Mouse (Mus musculus) gastrocnemius, postnatal 10 days (tissue): Measurements from ENCODE around the gene Fga. TPM values are rescaled to one million over a fixed set of nuclear protein-coding genes. Genes with fewer than 3 reads are reported as not detected.

Source experiments
- DNase-seq: peaks from one replicate; pipeline ENCODE4 v3.0.0; 2021; ENCODE audit warnings: mixed read lengths
- long read RNA-seq, 2 experiments: library from polyadenylated mRNA; stranded (forward); transcript quantifications; one replicate each; pipeline ENCODE4 v2.0.0; 2021
- total RNA-seq, 2 experiments: library from RNA; stranded (reverse); gene quantifications; 2 replicates each; pipeline ENCODE4 v1.2.3; 2021

Gene Fga
- total RNA-seq: 1 to 10 TPM in 1 of 2 experiments, not detected in 1; 1.1 TPM
- long read RNA-seq, experiment 1: 0 reads
- long read RNA-seq, experiment 2: 0 reads

- DNase-seq: no peak
These were observed at the start of gene Fga for GRCm38 (mm10) chr3:83025475-83026301. Fga (plus strand) TSS chr3:83026076.

DNA sequence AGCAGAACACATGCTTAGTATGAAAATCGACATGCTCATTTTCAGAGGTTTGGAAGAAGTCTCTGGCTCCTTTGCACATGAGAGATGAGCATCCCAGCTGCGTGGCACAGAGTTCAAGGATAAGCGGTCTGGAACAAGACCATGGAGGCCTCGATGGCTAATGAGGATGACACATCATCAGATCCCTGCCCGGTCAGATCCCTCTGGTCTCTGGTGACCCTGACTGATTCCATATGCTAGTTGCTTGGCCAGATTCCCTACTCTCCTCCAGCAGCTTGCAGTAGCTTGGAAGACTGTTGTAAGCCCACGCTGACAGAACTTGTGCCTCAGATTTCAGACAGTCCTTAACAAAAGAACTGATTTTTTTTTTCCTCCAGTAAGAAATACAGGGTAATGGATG, 45.1 kb upstream of the Fga start:
- DNase-seq: peak; percentile 34

GRCm38 (mm10) chr3:82981861-82982260, 44.0 kb upstream of the Fga start:
- no peak for DNase-seq

DNA sequence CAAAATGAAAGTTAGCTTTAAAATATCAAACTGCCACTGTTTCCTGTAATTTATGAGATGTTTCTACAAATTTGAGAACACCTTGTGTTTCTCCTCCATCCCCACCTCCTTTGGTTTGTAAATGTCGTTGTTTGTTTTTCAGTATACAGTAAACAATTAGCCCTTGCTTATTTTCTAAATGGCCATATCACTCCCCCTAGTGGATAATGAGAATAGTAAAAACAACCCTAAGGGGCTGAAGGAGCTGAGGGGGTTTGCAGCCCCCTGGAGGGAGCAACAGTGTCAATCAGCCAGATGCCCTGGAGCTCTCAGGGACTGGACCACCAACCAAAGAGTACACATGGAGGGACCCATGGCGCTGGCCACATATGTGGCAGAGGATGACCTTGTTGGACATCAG, 41.0 kb upstream of the Fga start:
- DNase-seq: no peak

DNA sequence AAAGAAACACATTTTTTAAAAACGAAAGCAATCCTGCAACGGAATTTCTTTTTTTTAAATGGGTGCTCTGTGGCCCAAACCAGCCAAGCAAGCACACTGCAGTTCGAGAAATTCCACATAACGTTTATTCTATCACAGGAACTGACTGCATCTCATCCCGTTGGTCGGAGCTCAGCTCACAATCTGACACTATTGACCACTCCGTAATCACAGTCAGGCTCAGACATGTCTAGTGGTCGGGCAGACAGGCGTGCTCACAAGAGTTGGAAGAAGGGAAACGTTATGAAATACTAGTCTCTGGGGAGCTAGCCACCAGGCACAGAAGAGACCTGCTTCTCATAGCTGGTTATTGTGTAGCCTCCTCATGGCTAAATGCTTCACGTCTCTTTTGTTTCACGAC, 33.9 kb upstream of the Fga start:
- DNase-seq: no peak

- no peak for DNase-seq
These were observed 32.9 kb upstream of the Fga start for GRCm38 (mm10) chr3:82992956-82993355.

DNA sequence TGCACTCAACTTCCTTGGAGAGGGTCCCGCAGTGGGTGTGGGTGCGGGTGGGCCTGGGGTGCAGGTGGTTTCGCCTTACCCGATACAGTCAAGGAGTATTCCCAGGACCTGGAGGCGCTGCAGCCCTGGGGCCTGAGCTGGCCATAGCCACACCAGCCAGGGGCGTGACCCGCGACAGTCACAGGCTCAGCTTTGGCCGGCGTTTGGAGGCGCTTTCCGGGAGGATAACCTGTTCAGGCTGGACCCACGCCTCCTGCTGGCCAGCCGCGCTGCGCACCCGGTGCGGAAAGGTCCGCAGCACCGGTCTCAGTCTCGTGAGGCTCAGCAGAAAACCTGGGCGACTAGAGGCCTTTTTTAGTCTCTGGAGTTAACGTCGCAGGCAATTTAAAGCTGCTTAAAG, 30.5 kb upstream of the Fga start:
- DNase-seq: peak; percentile 73

DNA sequence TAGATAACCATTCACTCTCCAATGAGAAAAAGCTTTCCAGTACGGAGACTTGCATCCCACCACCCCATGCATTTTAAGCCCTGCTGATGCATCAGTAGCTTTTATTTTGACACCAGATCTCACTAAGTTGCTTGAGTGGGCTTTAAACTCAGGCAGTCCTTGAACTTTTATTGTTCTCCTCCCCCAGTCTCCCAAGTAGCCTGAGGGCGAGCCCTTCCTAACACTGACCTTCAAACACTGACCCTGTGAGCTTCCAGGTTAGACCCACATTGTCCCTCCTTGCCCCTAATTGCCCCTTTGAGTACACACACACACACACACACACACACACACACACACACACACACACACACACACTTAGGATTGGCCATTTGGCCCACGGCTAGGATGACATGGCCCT, 29.2 kb upstream of the Fga start:
- no peak for DNase-seq

DNA sequence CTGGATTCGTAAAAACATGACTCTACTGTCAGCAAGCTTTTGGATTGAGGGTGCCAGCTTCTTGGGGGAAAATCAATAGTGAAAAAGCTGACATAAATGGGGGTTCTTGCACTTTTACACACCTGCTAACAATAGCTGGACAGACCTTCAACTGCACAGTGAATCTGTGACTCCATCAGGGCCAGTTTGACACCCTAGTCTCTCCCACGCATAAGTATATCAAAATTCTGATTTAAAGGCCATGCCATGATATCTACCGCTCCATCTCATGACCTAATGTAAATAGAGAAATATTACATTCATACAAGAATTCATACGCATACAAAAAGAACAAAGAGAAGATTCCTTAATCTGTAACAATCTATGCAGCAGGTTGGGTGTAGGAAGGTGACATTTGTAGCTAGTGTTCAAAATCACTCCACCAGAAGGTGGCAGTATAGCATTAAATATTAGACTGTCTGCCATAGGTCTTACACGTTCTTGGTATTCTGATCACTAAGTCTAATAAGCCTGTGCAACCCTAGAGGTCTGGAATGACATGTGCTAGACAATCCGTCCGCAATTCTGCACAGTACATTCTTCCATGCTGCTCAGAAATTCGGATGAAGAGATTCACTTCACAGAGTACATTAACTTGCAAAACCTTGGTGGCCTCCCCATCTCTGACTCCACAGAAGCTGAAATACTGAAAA, 27.0 kb upstream of the Fga start:
- no peak for DNase-seq

- DNase-seq: no peak
These were observed 25.9 kb upstream of the Fga start for GRCm38 (mm10) chr3:82999995-83000394.

GRCm38 (mm10) chr3:83002191-83002590, 23.7 kb upstream of the Fga start:
- peak; percentile 28 for DNase-seq

DNA sequence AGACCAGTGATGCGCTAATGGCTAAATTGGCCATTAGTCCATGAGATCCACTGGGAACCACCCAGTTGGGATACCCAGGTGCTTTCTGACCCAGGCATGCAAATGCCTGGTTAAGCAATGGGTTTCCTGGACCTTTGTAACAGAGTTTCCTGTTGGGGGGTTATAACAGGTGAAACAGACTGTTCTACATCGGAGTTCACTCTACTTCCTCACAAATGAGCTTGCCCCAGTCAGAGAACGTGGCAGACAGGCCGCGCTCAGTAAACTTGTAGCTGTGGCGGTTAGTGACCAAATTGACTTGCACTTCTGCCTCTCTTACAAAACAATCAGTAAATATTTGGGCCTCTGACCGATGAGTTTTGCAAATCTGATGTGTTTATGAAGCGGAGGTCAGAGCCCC, 22.8 kb upstream of the Fga start:
- DNase-seq: no peak

GRCm38 (mm10) chr3:83004801-83005200, 21.1 kb upstream of the Fga start:
- DNase-seq: no peak

DNA sequence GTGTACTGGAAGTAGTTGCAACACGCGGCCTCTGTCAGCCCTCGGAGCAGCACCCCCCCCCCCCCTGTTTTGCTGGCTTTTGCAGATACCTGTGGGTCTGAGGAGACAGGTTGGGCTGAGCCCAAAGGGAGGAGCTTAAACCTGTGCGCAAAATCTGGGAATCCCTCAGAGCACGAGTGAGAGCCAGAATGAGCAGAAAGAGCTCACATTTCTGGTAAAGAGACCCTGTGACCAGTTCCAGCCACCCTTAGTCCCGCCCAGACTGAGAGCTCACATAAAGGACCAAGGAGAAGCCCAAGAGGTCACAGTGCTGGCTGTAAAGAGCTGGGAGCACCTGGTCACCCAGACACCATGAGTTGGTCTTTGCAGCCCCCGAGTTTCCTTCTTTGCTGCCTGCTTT, 18.3 kb upstream of the Fga start, which contains the start of gene Fgg:
Gene Fgg (plus strand): TSS at position 168 of the 400 bp plus-strand sequence.
- no peak for DNase-seq

- DNase-seq: no peak
These were observed 15.6 kb upstream of the Fga start for GRCm38 (mm10) chr3:83010291-83010690.

- DNase-seq: no peak
These were observed 14.7 kb upstream of the Fga start for GRCm38 (mm10) chr3:83011136-83011535.

DNA sequence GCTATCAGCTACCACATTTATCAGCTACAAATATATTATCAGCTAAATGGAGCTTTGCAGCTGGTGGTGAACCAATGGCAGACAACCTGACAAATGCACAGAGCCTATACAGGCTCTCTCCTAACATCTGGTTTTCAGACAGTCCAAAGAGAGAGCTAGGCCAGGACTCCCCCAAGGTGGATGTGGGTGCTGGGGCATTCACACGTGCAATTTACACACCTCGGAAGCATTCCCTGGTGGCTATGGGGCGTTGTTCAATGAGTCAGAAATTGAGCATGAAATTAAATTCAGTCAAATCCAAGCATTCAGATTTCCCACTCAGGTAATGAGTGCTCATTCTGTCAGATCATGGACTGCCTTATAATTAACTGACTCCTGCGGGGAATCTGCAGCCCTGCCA, 14.3 kb upstream of the Fga start:
- DNase-seq: no peak

DNA sequence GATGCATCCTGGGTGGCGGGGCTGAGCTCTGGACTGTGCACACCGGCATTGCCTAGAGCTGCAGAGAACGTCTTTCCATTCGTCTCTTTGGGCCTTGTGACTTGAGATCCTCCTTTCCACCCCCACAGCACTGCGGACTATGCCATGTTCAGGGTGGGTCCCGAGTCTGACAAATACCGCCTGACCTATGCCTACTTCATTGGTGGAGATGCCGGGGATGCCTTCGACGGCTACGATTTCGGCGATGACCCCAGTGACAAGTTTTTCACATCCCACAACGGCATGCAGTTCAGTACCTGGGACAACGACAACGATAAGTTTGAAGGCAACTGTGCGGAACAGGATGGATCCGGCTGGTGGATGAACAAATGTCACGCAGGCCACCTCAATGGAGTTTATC, 13.2 kb upstream of the Fga start:
- DNase-seq: no peak

DNA sequence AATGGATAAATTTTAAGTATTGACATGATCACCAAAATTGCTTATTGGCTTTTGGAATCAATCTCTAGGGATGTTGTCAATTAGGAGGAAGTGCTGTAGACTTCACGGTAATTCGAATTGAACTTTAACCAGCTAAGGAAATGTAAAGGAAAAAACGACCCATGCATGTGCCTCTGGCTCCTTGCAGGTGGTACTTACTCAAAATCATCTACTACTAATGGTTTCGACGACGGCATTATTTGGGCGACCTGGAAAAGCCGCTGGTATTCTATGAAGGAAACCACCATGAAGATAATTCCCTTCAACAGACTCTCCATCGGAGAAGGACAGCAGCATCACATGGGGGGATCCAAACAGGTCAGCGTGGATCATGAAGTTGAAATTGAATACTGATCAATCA, 11.9 kb upstream of the Fga start:
- DNase-seq: no peak

DNA sequence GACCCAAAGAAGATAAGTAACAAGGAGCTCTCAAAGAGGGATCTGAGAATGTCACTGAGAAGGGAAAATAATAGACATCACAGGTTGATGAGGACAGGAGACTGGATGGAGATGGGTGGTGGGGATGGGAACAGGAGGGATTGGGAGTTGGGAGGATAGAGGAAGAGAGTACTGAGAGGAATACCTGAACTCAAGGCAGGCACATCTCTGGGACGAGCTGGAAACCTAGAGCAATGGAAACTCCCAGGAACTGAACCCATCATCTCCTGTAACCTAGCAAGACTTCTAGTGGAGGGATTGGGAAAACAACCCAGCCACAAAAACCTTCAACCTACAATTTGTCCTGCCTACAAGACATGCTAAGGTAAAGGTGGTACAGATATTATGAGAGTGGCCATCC, 9.6 kb upstream of the Fga start:
- DNase-seq: no peak

DNA sequence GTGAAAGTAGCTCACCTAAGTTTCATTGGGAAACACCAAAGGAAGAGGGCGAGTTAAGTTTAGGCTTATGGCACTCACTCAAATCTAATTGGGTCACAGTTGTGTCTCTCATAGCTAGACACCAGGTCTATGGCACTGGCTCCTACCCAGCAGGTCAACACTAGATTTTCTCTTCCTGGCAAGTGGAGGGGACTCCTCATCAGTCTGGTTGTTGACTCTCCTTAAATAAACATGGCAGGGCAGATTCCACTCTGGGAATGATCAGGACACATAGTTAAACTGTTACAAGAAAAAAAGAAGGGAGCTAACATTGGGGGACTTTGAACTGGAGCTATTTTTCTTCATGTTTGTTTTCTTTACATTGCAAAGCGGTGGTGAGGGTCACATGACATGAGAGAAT, 5.5 kb upstream of the Fga start:
- no peak for DNase-seq

DNA sequence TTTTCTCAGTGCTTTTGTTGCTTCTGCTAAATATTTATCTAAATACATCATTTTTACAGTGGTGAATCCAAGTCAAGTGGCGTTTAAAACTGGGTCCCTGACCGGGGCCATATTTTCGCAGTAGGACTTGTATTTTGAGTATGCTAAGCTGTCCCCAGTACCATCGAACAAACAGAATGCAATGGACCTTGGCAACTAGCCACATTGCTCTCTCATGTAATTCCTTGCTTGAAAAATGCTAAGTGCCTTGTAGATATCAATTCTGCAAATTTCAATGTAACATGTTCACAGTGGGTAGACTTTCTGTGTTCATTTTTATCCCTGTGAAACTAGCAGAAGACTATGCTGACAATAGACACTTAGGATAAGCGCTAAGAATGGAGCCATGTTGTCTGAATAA, 4.7 kb upstream of the Fga start:
- no peak for DNase-seq

DNA sequence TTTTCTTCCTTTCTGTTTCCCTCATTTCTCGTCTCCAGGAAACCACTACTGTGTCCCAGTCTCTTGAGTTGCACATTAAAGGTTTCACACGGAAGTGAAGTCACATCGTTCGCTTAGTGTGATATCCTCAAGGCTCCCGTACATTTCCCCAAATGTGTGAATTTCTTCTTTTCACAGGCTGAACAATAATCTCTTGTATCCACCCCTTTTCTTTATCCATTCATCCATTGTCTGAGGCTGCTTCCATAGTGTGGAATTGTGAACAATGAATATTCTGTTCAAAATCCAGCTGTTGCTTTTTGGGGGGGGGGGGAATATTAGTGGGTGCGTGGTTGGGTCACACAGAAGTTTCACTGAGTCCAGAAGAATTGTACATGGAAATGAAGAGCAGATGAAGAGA, 840 bp upstream of the Fga start:
- DNase-seq: no peak
